Mouse (Mus musculus) embryonic facial prominence, embryonic 10.5 days (tissue): Measurements from ENCODE around the gene Galnt7. TPM values are rescaled to one million over a fixed set of nuclear protein-coding genes. Genes with fewer than 3 reads are reported as not detected.

Source experiments
- DNase-seq: peaks from one replicate; pipeline ENCODE4 v3.0.0-alpha.2; 2017; ENCODE audit warnings: low spot score
- H3K27ac ChIP-seq: fragments of 300-500 bp; sonication (generic); replicated peaks from 2 replicates; pipeline ENCODE4 v1.5.1; 2016; ENCODE audit warnings: mild to moderate bottlenecking
- H3K27me3 ChIP-seq: fragments of 300-500 bp; sonication (generic); replicated peaks from 2 replicates; pipeline ENCODE4 v1.6.1; 2016; ENCODE audit warnings: low read depth, mild to moderate bottlenecking; ENCODE audit not compliant: poor library complexity, severe bottlenecking
- H3K36me3 ChIP-seq: fragments of 300-500 bp; sonication (generic); replicated peaks from 2 replicates; pipeline ENCODE4 v1.6.1; 2016; ENCODE audit warnings: mild to moderate bottlenecking, moderate library complexity
- H3K4me1 ChIP-seq: fragments of 300-500 bp; sonication (generic); 2 replicates; pipeline ENCODE4 v1.6.1; 2016
- H3K4me3 ChIP-seq: fragments of 300-500 bp; sonication (generic); 2 replicates; pipeline ENCODE4 v1.5.1; 2016; ENCODE audit warnings: mild to moderate bottlenecking, moderate library complexity
- H3K9me3 ChIP-seq: fragments of 300-500 bp; sonication (generic); 2 replicates; pipeline ENCODE4 v1.6.1; 2016; ENCODE audit warnings: mild to moderate bottlenecking
- WGBS: fragments of 180-500 bp; shearing (Covaris S2); methylation state at CpG from one replicate; pipeline ENCODE4 v1.1.7; 2016; 5-methylcytosine and 5-hydroxymethylcytosine counted together
- polyA plus RNA-seq: library from polyadenylated mRNA; unstranded; fragments of >200 nt; fragmentation: Nextera tagmentation; extraction: Ambion mirVana; gene quantifications from 2 replicates; pipeline ENCODE4 v1.2.1, GENCODE M21; 2016

The Galnt7 gene
- polyA plus RNA-seq, 1 experiment from 2014 or later = 23.2 TPM

GRCm38 (mm10) chr8:57498494-57498846 is 154.4 kb downstream of the Galnt7 start:
- no peak overlapping the region for H3K4me3 ChIP-seq
- no peak for DNase-seq
- no peaks in the 10 kb centered on the region for H3K27me3 ChIP-seq
- 0 out of 2 replicates have a peak, but pooled peaks cover 8% of the 10 kb centered on the region for H3K36me3 ChIP-seq
- no peaks in the 10 kb centered on the region for H3K9me3 ChIP-seq
- H3K27ac ChIP-seq = no peak overlapping the region
- 59% methylated on average over 8 of the region's 8 CpGs for WGBS
- peaks cover 6% of the 10 kb centered on the region; the same call in 1 of the 2 replicates for H3K4me1 ChIP-seq

- H3K4me1 ChIP-seq = peaks cover 4% of the 10 kb centered on the region; the same call in 1 of the 2 replicates
- H3K27me3 ChIP-seq = no peaks in the 10 kb centered on the region
- 0 out of 2 replicates have a peak, but pooled peaks cover 5% of the 10 kb centered on the region for H3K36me3 ChIP-seq
- no peak overlapping the region for H3K4me3 ChIP-seq
- WGBS = 95% methylated on average over 4 of the region's 4 CpGs
- H3K9me3 ChIP-seq = no peaks in the 10 kb centered on the region
- DNase-seq = no peak
- H3K27ac ChIP-seq = no peak overlapping the region
These were observed 161.0 kb downstream of the Galnt7 start for GRCm38 (mm10) chr8:57491873-57492272.

DNA sequence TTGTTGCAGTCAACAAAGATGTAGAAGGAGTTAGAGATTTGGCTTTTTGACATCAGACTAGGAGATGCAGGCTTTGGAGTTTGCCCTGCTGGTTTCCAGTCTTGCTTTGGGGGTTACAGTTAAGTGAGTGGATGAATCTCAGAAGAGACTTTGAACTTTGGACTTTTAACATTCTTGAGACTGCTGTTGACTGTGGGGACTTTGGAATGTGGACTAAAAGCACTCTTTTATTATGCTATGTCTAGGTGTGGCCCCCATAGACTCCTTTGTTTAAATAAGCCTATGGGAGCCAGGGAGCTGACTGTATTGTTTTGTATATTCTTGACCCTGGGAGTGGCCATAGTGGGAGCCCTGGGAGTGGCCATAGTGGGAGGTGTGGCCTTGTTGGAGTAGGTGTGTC is 162.9 kb downstream of the Galnt7 start:
- peaks cover 6% of the 10 kb centered on the region for H3K36me3 ChIP-seq
- H3K4me1 ChIP-seq = peaks cover 12% of the 10 kb centered on the region
- no peak overlapping the region for H3K27ac ChIP-seq
- DNase-seq = no peak
- H3K4me3 ChIP-seq = no peak overlapping the region
- no peaks in the 10 kb centered on the region for H3K27me3 ChIP-seq
- H3K9me3 ChIP-seq = no peaks in the 10 kb centered on the region

- peaks cover 12% of the 10 kb centered on the region for H3K4me1 ChIP-seq
- H3K4me3 ChIP-seq = no peak overlapping the region
- DNase-seq = no peak
- no peaks in the 10 kb centered on the region for H3K27me3 ChIP-seq
- no peaks in the 10 kb centered on the region for H3K9me3 ChIP-seq
- 97% methylated on average over 1 of the region's 1 CpGs for WGBS
- peaks cover 8% of the 10 kb centered on the region for H3K36me3 ChIP-seq
- H3K27ac ChIP-seq = no peak overlapping the region
These were observed 163.5 kb downstream of the Galnt7 start for GRCm38 (mm10) chr8:57489366-57489765.

DNA sequence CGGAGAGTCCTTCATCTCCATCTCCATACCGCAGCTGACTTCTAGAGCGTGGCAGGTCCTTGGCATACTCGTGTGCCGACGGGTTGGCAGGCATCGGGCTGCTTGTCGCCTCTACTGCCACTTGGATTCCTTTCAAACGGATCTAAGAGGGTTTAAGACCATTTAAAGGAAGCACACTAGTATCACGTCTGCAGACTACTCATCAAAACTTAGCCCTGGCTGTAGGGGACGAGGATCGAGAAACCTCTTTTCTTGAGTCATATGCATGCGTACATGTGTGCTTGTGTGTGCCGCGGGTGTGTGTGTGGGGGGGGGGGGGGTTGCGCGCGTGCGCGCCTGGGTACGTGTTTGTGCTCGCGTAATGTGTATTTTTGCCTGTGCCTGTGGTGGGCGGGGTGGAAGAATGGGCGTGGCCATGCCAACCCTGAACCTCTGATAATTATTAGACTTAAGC is 164.5 kb downstream of the Galnt7 start:
- peak; percentile 87 for DNase-seq
- Histone ChIP-seq H3K27ac (peak overlapping the region; percentile 97), H3K27me3 (no peaks in the 10 kb centered on the region), H3K4me3 (peak overlapping the region; percentile 97), H3K4me1 (peaks cover 12% of the 10 kb centered on the region), H3K9me3 (no peaks in the 10 kb centered on the region), H3K36me3 (peaks cover 19% of the 10 kb centered on the region)
- under 1% methylated on average over 25 of the region's 25 CpGs for WGBS

DNA sequence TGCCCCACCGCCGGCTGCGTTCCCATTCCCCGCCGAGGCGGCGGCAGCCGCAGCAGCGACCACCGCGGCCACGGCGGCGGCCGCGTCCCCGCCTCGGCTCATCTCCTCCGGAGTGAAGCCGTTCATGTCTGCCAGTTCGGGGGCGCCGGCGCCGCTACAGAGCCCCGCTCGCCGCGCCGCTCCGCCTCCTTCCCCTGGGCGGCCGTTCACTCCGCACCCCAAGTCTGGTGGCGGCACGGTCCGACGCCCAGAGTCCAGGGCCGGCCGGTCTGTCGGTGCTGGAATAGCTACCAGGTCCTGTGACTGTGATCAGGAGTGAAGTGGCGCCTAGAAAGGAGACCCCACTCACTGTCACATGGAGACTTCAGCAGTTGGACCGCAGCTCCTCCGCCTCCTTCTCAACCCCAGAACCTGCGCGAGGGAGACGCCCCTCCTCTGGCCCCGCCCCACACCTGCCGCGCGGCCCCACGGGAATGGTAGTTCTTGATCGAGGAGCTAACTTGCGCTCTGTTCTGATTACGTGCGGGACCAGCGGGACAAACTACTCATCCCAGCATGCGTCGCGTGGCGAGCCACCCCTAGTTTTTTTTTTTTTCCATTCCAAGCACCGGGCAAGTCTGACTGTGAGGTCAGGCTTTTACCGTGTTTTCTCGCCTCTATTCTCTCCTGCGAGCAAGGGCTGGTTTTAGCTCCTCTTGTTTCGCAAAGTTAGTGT is 165.2 kb downstream of the Galnt7 start, which contains the start of gene Sap30:
Gene Sap30 (minus strand): TSS at position 420 of the 715 bp plus-strand sequence.
- peaks cover 26% of the 10 kb centered on the region for H3K36me3 ChIP-seq
- no peaks in the 10 kb centered on the region for H3K9me3 ChIP-seq
- DNase-seq = peak; percentile 100
- no peaks in the 10 kb centered on the region for H3K27me3 ChIP-seq
- peaks cover 12% of the 10 kb centered on the region for H3K4me1 ChIP-seq
- H3K27ac ChIP-seq = peak within 1 kb of the TSS; percentile 97
- H3K4me3 ChIP-seq = peak within 1 kb of the TSS; percentile 97
- WGBS = under 1% methylated on average over 66 of the region's 66 CpGs

DNA sequence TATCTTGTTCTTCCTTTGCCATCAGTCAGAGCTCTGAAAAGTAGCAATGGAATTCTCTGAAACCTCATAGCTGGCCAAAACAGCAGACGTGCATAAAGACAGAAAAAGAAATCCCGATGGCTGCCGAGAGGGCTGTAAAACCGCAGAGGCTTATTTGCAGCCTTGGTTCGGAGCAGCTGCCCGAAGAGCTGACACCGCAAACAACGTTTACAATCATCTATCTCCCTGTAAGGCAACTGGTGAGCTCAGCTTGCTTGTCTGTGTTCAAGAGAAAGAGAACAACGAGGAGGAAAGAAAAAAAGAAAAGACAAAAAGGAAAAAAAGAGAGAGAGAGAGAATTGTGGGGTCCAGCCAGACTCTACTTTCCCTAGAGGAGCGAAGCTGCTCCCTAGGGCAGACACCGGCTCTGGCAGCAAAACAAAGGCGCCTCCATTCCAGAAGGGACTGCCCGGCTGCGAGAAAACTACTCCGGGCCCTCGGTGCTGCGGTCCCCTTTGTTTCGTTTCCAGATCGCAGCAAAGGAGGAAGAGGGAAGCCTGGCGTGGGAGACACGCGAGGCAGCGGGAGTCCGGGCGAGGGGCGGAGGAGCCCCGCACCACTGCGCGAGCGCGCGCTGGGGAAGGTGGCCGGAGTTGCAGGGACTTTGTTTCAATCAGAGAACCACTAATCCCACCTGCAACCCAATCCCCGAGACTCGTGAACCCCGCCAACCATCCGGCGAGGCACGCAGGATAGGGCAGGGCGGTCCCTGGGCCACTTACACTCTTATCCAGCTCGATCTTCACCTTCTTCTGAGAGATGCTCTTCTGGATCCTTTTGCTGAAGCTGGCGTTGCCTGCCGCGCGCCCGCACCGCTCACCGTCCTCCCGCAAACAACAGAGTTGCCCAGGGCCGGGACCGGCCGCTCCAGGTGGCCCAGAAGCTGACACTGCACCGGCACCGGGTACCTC is 166.1 kb downstream of the Galnt7 start:
- WGBS = under 1% methylated on average over 54 of the region's 54 CpGs
- Histone ChIP-seq H3K27ac (peak overlapping the region; percentile 97), H3K4me3 (peak overlapping the region; percentile 97), H3K27me3 (no peaks in the 10 kb centered on the region), H3K36me3 (peaks cover 34% of the 10 kb centered on the region), H3K4me1 (peaks cover 12% of the 10 kb centered on the region), H3K9me3 (no peaks in the 10 kb centered on the region)
- DNase-seq = peak; percentile 81

GRCm38 (mm10) chr8:57480606-57481005 is 172.2 kb downstream of the Galnt7 start:
- Histone ChIP-seq H3K36me3 (peaks cover 50% of the 10 kb centered on the region), H3K4me1 (peaks cover 5% of the 10 kb centered on the region), H3K4me3 (no peak overlapping the region), H3K27ac (no peak overlapping the region), H3K27me3 (no peaks in the 10 kb centered on the region), H3K9me3 (no peaks in the 10 kb centered on the region)
- 77% methylated on average over 4 of the region's 4 CpGs for WGBS
- DNase-seq = no peak

DNA sequence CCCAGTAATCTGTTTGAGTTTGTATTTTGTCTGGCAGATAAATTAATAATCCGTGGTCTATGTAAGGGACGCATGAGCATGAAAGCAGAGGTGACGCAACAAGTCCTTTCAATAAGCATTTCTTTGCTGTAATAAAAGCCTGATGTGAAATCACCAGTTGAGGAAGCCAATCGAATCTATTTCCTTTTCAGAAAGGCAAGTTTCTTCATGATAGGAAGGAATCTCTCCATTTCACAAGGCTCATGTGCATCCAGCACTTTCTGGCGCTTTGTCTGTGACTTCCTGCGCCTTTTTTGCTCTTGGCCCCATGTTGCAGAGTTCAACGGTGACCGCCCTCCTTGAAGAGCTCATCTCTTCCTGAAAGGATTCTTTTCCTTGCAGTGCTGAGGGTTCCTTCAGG is 173.1 kb downstream of the Galnt7 start:
- Histone ChIP-seq H3K36me3 (peaks cover 45% of the 10 kb centered on the region), H3K4me3 (no peak overlapping the region), H3K9me3 (no peaks in the 10 kb centered on the region), H3K4me1 (no peaks in the 10 kb centered on the region), H3K27ac (no peak overlapping the region), H3K27me3 (no peaks in the 10 kb centered on the region)
- WGBS = 91% methylated on average over 8 of the region's 8 CpGs
- DNase-seq = no peak

- DNase-seq = no peak
- H3K27me3 ChIP-seq = no peaks in the 10 kb centered on the region
- no peak overlapping the region for H3K4me3 ChIP-seq
- peaks cover 32% of the 10 kb centered on the region for H3K36me3 ChIP-seq
- no peaks in the 10 kb centered on the region for H3K9me3 ChIP-seq
- H3K4me1 ChIP-seq = no peaks in the 10 kb centered on the region
- 79% methylated on average over 3 of the region's 3 CpGs for WGBS
- no peak overlapping the region for H3K27ac ChIP-seq
These were observed 174.4 kb downstream of the Galnt7 start for GRCm38 (mm10) chr8:57478406-57478805.
